Mouse (Mus musculus) kidney, adult 2 months (tissue): ENCODE data around the gene Rab10.

Experiments used
- CTCF ChIP-seq: fragments of 200-500 bp; conservative IDR thresholded peaks from 2 replicates; pipeline ENCODE4 v1.5.1; 2011; ENCODE audit warnings: low read depth, mild to moderate bottlenecking, control low read depth, low read length, moderate library complexity, mixed read lengths; ENCODE audit not compliant: insufficient read depth, insufficient read length
- POLR2A ChIP-seq: fragments of 200-500 bp; IDR thresholded peaks from one replicate; pipeline ENCODE4 v1.6.1; 2011; ENCODE audit warnings: low read depth, low read length, control low read depth

DNA sequence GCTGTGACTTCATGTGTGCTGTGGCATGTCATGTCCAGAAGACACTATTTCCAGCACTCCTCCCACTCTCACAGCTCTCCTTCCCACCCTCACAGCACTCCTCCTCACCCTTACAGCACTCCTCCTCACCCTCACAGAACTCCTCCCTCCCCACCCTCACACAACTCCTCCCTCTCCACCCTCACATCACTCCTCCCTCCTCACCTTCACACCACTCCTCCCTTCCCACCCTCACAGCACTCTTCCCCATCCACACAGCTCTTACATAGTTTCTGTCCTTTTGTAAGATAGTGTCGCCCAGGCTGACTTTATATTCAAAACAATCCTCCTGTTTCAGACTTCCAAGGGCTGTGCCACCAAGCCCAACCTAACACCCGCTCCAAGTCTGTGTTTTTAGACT, 86.4 kb downstream of the Rab10 start:
- no peak for TF ChIP-seq POLR2A
- TF ChIP-seq CTCF = no peak
